Mouse (Mus musculus) urinary bladder, adult 18-20 months (tissue): ENCODE results near the gene Gimap8.
A peak's percentile ranks its signal among the peaks of the same experiment; 100 is the strongest.

Source experiments
- DNase-seq, 2 experiments: peaks; one replicate each; pipeline ENCODE4 v3.0.0; 2022; ENCODE audit warnings: low spot score in 2 of 2, mixed read lengths in 2 of 2

The Gimap8 gene

DNA sequence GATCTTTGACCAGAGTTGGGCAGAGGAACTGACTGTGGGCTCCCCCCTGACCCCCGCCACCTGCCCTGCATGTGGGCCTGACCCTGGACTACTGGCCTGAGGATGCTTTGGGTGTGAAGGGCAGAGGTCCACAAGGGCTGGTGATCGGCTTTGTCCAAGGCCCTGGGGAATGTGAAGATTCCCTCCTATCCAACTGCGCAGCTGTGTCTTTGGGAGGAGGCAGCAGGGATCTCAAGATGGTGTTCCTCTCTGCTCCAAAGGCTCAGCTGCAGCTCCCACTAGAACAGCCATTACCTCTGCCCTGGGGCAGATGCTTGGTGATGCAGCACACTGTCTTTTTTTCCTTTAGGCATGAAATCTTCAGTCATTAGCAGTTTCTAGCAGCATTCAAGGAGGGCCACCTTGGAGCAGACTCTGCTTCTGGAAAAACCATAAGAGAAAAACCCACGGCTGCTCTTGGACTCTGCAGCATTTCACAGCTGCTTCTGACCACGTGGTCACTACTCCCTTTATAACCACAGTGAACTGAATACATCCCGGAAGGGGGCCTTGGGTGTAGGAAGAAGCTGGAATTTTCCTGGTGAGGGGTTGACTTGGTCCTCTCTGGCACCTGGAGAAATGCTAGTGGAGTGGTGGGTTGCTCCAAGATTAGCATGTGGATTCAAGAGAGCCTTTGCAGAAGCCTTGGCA is 9.1 kb upstream of the Gimap8 start:
- no peak for DNase-seq

DNA sequence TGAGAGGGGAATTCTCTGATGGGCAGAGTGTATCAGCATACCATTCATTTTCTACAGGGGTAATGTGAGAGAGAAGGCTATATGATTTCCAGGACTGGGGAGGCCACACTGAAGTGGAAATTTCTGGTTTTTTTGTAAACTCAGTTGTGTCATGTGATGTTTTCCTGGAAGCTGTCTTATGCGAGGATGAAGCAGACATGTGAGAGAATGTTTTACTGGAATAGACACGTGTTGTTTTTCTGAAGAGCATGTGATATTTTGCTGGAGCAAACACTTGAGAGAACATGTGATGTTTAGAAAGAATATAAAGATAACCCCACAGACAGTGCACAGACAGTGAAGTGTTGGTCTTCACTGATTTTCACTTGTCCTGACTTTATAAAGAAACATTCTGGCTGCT is 8.5 kb upstream of the Gimap8 start:
- no peak for DNase-seq

DNA sequence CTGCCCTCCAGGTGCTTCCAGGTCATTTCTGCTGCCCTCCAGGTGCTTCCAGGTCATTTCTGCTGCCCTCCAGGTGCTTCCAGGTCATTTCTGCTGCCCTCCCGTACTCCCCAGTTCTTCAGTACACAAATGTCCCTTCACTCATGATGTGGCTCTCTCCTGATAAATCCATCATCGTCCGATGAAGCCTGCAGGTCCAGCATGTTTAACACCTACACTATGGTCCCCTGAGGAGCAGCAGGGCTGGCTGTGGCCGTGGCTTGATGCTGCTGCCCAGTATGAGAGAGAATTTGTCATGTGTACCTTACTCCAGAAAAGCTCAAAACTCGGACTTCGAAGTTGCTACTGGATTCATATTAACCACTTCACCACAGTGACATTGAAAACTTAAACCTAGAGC is 5.6 kb upstream of the Gimap8 start:
- no peak for DNase-seq

DNA sequence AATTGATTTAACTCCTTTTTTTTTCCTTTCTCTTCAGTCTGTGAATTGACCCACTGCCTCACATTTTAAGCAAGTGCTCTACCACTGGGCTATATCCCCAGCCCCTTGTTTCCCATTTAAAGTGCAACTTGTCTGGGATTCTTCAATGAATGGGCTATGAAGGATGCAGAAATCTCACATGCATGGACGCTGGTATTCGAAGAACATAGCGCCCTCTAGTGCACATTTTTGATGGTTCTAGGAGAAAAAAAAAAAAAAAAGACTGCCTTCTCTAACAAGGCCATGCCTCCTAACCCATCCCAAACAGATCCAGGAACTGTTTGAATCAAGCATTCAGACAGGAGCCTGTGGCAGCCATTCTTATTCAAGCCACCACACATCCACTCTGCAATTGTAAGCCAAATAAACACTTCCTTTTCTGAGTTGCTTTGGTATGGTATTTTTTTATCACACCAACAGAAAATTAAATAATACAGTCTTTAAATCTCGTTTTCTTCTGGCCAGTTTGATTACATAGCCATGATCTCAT is 4.2 kb upstream of the Gimap8 start:
- DNase-seq, result no peak

- DNase-seq, result no peak
These were observed 1.2 kb upstream of the Gimap8 start for GRCm38 (mm10) chr6:48645660-48646308.

DNA sequence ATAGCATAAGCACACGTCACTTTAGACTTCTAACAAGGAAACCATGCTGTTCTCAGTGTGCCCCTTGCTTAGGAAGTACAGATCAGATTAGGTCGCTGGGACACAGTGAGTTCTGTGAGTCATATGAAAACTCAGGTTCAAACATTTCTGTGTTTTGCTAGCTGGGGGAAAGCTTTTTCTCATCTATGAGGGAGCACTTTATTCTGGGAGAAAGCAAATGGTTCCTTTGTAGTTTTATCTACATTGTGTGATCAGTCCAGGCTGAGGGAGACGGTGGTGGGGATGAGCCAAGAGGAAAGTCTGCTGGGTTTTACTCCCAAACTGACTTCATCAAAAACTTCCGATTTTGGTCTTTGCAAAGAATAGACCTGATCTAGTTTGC is 734 bp upstream of the Gimap8 start:
- DNase-seq, result no peak

GRCm38 (mm10) chr6:48647611-48648010 is 577 bp downstream of the Gimap8 start:
- no peak for DNase-seq

DNA sequence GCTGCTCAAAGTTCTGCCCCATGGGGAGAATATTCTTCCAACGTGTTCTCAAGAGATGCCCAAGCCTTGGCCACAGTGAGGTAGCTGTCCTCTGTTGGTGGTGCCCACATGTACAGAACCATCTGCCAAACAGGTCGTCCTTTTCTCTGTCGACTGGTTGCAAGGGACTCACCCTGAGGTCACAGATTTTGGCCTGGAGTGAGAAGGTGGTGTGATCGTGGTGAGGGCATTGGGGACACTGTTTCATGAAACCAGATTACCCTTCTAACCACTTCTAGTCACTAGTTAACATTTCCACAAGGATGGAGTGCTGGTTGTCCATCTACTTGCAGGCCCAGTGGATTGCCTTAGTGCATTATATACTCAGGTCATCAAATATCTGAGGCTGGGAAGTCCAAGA is 1.7 kb downstream of the Gimap8 start:
- no peak for DNase-seq

- DNase-seq, result no peak
These were observed 3.0 kb downstream of the Gimap8 start for GRCm38 (mm10) chr6:48650041-48650440.

DNA sequence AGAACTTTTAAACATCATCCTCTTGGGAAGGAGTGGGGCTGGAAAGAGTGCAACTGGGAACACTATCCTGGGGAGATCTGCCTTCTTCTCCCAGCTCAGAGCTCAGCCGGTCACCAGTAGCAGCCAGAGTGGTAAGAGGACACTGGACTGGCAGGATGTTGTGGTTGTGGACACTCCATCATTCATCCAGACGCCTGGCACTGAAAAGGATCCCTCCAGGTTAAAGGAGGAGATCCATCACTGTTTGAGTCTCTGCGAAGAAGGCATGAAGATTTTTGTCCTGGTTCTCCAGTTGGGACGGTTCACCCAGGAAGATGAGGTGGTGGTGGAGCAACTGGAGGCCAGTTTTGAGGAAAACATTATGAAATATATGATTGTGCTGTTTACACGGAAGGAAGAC is 11.7 kb downstream of the Gimap8 start:
- no peak for DNase-seq

- no peak for DNase-seq
These were observed 17.7 kb downstream of the Gimap8 start for GRCm38 (mm10) chr6:48664750-48665149.

DNA sequence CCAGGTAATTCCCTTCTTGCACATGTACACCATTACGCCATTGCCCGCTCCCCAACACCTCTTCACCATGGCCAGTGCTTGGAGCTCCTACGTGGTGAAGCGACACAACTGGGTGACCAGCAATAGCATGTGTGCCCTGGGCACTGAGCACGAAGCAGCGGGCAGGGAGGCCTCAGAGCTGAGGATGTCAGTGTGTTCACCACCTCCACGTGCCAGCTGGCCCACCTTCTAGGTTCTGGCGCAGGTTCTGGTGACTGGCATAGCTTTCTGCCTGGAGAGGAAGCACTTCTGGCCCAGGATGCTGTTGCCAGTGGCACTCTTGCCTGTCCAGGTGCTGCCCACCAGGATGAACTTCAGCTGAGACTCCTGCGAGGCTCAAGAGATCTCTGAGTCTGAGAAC is 18.4 kb downstream of the Gimap8 start:
- no peak for DNase-seq

DNA sequence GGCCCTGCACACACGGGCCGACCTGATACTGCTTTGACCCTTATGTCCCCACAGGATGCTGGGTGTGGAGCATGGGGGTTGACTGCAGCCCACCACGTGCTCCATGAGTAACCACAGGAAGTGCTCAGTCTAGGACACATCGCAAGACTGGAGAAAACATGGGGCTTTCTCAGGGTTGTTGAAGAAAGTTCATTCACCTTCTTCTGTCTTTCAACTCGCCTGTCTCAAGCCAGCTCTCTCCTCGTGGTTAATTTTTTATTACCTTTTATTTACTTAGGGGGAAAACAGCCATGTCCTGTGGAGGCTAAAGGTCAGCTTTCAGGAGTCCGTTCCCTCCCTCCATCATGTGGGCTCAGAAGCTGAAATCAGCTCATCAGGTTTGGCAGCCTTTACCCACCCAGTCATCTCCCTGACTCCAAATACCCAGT is 19.1 kb downstream of the Gimap8 start:
- no peak for DNase-seq

- DNase-seq, result no peak
These were observed 21.0 kb downstream of the Gimap8 start for GRCm38 (mm10) chr6:48668022-48668421.

GRCm38 (mm10) chr6:48669446-48669969 is 22.5 kb downstream of the Gimap8 start:
- DNase-seq, result no peak

DNA sequence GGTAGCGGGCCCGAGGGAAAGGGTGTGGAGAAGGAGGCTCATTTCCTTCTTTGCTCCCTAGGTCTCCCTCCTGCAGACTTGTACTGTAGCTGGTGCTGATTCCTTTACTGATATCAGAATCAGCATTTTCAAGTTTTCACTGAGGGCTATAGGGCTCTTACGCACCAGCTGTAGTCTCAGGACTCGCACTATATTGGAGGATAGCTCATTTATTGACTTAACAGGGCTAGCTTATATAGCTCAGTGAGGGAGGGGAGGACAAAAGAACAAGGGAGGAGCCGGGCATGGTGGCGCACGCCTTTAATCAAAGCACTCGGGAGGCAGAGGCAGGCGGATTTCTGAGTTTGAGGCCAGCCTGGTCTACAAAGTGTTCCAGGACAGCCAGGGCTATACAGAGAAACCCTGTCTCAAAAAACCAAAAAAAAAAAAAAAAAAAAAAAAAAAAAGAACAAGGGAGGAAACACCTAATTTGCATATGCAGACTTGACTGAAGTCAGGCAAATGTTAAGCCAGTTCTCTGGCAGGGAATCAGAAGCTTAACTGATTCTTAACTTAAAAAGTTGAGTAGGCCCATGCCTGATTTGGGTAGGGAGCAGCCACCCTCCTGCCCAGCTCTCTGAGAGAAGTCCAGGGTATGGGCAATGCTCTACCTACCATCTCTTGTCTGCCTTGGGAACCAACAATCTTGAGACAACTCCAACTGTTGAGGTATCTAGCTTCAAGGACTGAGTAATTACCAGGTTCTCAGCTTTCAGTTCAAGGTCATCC is 27.4 kb downstream of the Gimap8 start:
- DNase-seq, result no peak

- DNase-seq, result peak in 1 of 2 experiments; percentile 13
These were observed 28.4 kb downstream of the Gimap8 start for GRCm38 (mm10) chr6:48675400-48675930.

DNA sequence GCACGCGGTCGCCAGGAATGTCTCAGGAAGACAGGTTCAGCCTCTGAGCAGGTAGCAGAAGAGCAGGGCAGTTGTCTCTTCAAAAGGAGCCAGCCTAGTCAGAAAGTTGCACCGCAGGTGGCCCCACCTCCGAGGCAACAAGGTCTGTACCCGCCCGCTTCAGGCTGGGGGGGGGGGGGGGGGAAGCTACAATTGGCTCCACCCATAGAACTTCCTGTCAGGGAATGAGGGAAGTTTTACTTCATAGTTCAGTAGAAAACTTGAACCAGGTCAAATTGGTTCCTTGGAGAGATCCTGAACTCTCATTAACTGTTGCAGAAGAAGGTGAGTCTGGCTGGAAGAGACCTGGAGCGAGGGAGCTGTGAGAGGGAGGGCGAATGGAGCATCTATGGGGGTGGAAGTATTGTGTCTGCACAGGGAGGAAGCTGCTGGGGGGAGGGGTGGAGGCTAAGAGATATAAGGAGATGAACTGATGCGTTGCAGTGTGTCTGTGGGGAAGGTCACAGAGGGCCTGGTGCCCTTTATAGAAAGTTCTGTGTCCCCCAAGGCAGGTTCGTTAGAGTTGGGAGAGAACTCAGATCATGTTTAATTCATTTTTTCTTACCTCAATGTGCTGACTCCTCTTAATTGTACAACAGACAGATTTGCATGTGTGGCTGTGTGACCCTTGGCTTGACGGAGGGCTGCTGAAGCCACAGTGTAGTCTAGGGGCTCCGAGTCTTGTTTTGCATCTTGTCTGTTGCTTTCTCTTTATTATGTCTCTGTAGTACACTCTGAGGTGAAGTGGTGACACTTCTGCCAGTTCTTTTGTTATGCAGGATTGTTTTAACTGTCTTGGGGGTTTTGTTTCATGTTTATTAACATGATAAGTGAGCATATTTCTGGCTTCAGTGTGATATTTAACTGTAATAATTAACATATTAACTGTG is 29.2 kb downstream of the Gimap8 start, which contains the start of gene Gimap9:
Gimap9 (plus strand) TSS at position 199 of the 929 bp plus-strand sequence.
- DNase-seq, result peak in 1 of 2 experiments; percentile 11

DNA sequence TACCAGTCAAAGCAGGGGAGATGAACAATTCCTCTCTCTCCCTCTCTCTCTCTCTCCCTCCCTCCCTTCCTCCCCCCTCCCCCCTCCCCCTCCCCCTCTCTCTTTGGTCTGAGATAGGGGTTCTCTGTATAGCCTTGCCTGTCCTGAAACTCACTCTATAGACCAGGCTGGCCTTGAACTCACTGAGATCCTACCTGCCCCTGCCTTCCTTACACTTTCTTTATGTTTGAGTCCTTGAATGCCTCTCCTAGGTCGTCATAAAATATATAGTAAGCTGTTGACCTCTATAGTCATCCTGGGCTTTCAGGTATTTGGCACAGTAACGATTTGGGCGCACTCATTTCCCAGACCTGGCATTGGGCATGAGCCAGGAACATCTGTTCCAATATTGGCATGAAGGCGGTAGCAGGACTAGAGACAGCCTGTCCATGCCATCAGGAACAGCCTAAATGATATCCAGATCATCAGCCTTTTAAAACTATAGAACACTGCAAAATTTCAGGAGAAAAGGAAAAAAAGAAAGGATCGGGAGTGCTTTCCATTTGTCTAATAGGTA is 29.9 kb downstream of the Gimap8 start:
- no peak for DNase-seq

DNA sequence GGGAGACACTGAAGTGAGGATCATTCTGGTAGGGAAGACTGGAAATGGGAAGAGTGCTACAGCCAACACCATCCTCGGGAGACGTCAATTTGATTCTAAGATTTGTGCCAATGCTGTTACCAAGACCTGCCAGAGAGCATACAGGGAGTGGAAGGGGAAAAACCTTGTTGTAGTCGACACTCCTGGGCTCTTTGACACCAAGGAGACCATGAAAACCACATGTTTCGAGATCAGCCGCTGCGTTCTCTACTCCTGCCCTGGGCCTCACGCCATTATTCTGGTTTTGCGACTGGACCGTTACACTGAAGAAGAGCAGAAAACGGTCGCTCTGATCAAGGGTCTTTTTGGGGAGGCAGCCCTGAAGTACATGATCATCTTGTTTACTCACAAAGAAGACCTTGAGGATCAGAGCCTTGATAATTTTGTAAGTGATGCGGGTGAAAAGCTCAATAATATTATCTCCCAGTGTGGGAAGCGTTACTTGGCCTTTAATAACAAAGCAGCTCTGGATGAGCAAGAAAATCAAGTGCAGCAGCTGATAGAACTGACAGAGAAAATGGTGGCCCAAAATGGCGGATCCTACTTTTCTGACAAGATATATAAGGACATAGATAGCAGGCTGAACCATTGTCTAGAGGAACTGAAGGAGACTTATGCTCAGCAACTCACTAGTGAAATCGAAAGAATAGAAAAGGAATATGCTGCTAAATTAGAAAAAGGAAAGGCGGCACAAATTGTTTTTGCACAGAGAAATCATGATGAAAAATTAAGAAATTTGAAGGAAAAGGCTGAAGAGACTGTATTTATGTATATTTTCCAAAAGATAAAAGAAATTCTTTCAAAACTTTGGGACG is 30.7 kb downstream of the Gimap8 start:
- DNase-seq, result no peak
